27 mouse cellular contexts compared by ENCODE assay signal in the genomic region with DNA sequence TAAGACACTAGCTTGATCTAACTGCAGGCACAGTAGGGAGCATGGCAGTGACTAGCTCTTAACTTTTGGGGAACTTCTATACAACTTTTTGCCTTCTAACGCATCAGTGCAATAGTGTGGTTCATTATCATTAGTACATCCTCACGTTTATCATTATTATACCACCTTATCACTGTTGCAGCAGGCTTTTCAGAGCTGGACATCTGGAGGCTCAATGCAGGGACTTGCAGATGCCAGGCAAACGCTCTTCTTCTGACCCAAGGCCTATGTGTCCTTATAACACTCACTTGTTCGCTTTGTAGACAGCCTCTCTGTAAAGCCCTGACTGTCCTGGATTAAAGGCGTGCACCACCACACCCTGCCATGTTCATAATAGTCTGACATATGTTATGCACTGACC. TPM values are rescaled to one million over a fixed set of nuclear protein-coding genes. Genes with fewer than 3 reads are reported as not detected.
DNase-seq lines count a peak whose midpoint lies in the region; ATAC-seq and TF ChIP-seq lines count a peak whose summit lies in the region.
"Had no signal": no experiment of that assay in that cellular context is flagged by ENCODE, and none has a peak within 500 bp of the region (broad histone marks: within the 10 kb centered on the region; RNA-seq: fewer than 3 reads in every experiment).

No protein-coding gene starts in this region.

- H3K9me3 ChIP-seq in MEL (replicated peaks; ENCODE audit: insufficient read depth, low read length), result no peaks in the 10 kb centered on the region
- H3K9me3 ChIP-seq in embryonic facial prominence, embryonic 13.5 days, result no peaks in the 10 kb centered on the region
- H3K9me3 ChIP-seq in liver, embryonic 12.5 days (replicated peaks), result no peaks in the 10 kb centered on the region
- H3K9me3 ChIP-seq in liver, postnatal 0 days (ENCODE audit: low read length), result no peaks in the 10 kb centered on the region
- no peaks in the 10 kb centered on the region for H3K9me3 ChIP-seq in kidney, embryonic 15.5 days (replicated peaks)
- H3K9me3 ChIP-seq: forebrain, embryonic 15.5 days; hindbrain, embryonic 15.5 days; limb, embryonic 15.5 days; lung, embryonic 15.5 days; midbrain, embryonic 12.5 days; neural tube, embryonic 13.5 days had no signal

- H3K36me3 ChIP-seq in MEL (ENCODE audit: control insufficient read depth in 1 of 2, insufficient read depth in 2 of 2, low read length in 2 of 2), result peaks cover 0 to 2% of the 10 kb centered on the region in 2 experiments; a peak in 1 of 4 replicates
- no peaks in the 10 kb centered on the region for H3K36me3 ChIP-seq in embryonic facial prominence, embryonic 13.5 days
- H3K36me3 ChIP-seq in liver, embryonic 12.5 days, result no peaks in the 10 kb centered on the region
- no peaks in the 10 kb centered on the region for H3K36me3 ChIP-seq in liver, postnatal 0 days (replicated peaks; ENCODE audit: insufficient read depth, low read length)
- H3K36me3 ChIP-seq in kidney, embryonic 15.5 days, result no peaks in the 10 kb centered on the region
- H3K36me3 ChIP-seq: forebrain, embryonic 15.5 days; heart, embryonic 12.5 days; hindbrain, embryonic 15.5 days; limb, embryonic 15.5 days; lung, embryonic 15.5 days; midbrain, embryonic 12.5 days; neural tube, embryonic 13.5 days had no signal

- no peak for TF ChIP-seq POLR2A in MEL (IDR thresholded peaks at IDR 0.05; ENCODE audit: control insufficient read depth in 1 of 2, insufficient read depth in 1 of 2, low read depth in 1 of 2, low read length in 2 of 2, poor library complexity in 1 of 2)

- H3K9ac ChIP-seq in MEL (ENCODE audit: control insufficient read depth, low read depth, low read length, poor library complexity, severe bottlenecking), result no peak overlapping the region
- no peak overlapping the region for H3K9ac ChIP-seq in embryonic facial prominence, embryonic 13.5 days
- no peak overlapping the region for H3K9ac ChIP-seq in liver, embryonic 12.5 days
- no peak overlapping the region for H3K9ac ChIP-seq in liver, postnatal 0 days (replicated peaks)
- H3K9ac ChIP-seq in kidney, embryonic 15.5 days, result no peak overlapping the region
- H3K9ac ChIP-seq: forebrain, embryonic 15.5 days; heart, embryonic 12.5 days; hindbrain, embryonic 15.5 days; limb, embryonic 15.5 days; lung, embryonic 15.5 days; midbrain, embryonic 12.5 days; neural tube, embryonic 13.5 days had no signal

- no peak overlapping the region for H3K4me3 ChIP-seq in MEL (ENCODE audit: control insufficient read depth in 1 of 2, insufficient read depth in 1 of 2, low read depth in 2 of 2, low read length in 2 of 2)
- H3K4me3 ChIP-seq in embryonic facial prominence, embryonic 13.5 days, result no peak overlapping the region
- H3K4me3 ChIP-seq in liver, embryonic 12.5 days, result no peak overlapping the region
- no peak overlapping the region for H3K4me3 ChIP-seq in liver, postnatal 0 days (ENCODE audit: low read depth, low read length)
- no peak overlapping the region for H3K4me3 ChIP-seq in kidney, embryonic 15.5 days (replicated peaks)
- H3K4me3 ChIP-seq: forebrain, embryonic 15.5 days; gastrocnemius, adult 2 months; heart, adult 2 months; heart, embryonic 12.5 days; hindbrain, embryonic 15.5 days; layer of hippocampus, adult 2 months; left cerebral cortex, adult 2 months; limb, embryonic 15.5 days; lung, embryonic 15.5 days; midbrain, embryonic 12.5 days; neural tube, embryonic 13.5 days had no signal

- no peak for TF ChIP-seq CTCF in MEL (IDR thresholded peaks at IDR 0.05 in 2 of 3, conservative IDR thresholded peaks at IDR 0.05 in 1 of 3; ENCODE audit: control insufficient read depth in 1 of 3, insufficient read depth in 1 of 3, low read depth in 2 of 3, low read length in 3 of 3, poor library complexity in 1 of 3, severe bottlenecking in 1 of 3)
- TF ChIP-seq CTCF in liver, postnatal 0 days (IDR thresholded peaks at IDR 0.05; ENCODE audit: low read depth), result no peak

- no peak overlapping the region for H3K4me2 ChIP-seq in embryonic facial prominence, embryonic 13.5 days
- no peak overlapping the region for H3K4me2 ChIP-seq in liver, embryonic 12.5 days
- no peak overlapping the region for H3K4me2 ChIP-seq in liver, postnatal 0 days (ENCODE audit: low read depth, low read length)
- H3K4me2 ChIP-seq in kidney, embryonic 15.5 days, result no peak overlapping the region
- H3K4me2 ChIP-seq: forebrain, embryonic 15.5 days; heart, embryonic 12.5 days; hindbrain, embryonic 15.5 days; limb, embryonic 15.5 days; lung, embryonic 15.5 days; midbrain, embryonic 12.5 days; neural tube, embryonic 13.5 days had no signal

- peak; percentile 73 for TF ChIP-seq EP300 in MEL (IDR thresholded peaks at IDR 0.05; ENCODE audit: low read depth in 1 of 2, low read length in 2 of 2)
- peak; percentile 34; the same call in 1 of the 2 replicates for TF ChIP-seq EP300 in liver, postnatal 0 days (IDR thresholded peaks at IDR 0.05; ENCODE audit: low read depth)

- DNase-seq in MEL (ENCODE audit: low read depth, low spot score), result peak; percentile 53
- no peak for DNase-seq in liver, postnatal 0 days
- DNase-seq in right cerebral cortex, postnatal 14 days, result no peak
- DNase-seq in spleen, postnatal 10 days (ENCODE audit: low spot score in 2 of 2), result no peak
- DNase-seq: adrenal gland, adult 8-10 months; cerebellum, adult 11-12 months; cerebellum, adult 9-11 months; gastrocnemius, adult 2 months; gastrocnemius, postnatal 36 days; heart, adult 2 months; kidney, adult 18-20 months; kidney, postnatal 36 days; thymus, postnatal 4 days had no signal

- 83% methylated on average over 5 of the region's 5 CpGs for WGBS in embryonic facial prominence, embryonic 13.5 days
- 35% methylated on average over 5 of the region's 5 CpGs for WGBS in liver, embryonic 12.5 days (ENCODE audit: insufficient replicate concordance)
- 54% methylated on average over 5 of the region's 5 CpGs for WGBS in liver, postnatal 0 days (ENCODE audit: insufficient replicate concordance)
- 90% methylated on average over 5 of the region's 5 CpGs for WGBS in kidney, embryonic 15.5 days

- no peak for TF ChIP-seq RAD21 in MEL (IDR thresholded peaks at IDR 0.05; ENCODE audit: low read depth, low read length)

- peaks cover 6 to 9% of the 10 kb centered on the region in 2 experiments; a peak in 3 of 4 replicates for H3K4me1 ChIP-seq in MEL (ENCODE audit: control insufficient read depth in 1 of 2, insufficient read depth in 2 of 2, low read length in 2 of 2)
- H3K4me1 ChIP-seq in embryonic facial prominence, embryonic 13.5 days, result peaks cover 36% of the 10 kb centered on the region
- peaks cover 29% of the 10 kb centered on the region for H3K4me1 ChIP-seq in liver, embryonic 12.5 days
- H3K4me1 ChIP-seq in liver, postnatal 0 days (ENCODE audit: insufficient read depth), result no peaks in the 10 kb centered on the region; the same call in 1 of the 2 replicates
- H3K4me1 ChIP-seq in kidney, embryonic 15.5 days, result peaks cover 23% of the 10 kb centered on the region

- peak overlapping the region; percentile 25; the same call in 1 of the 2 replicates for H3K27ac ChIP-seq in MEL (ENCODE audit: control insufficient read depth, low read depth, low read length)
- 0 out of 2 replicates have a peak overlapping the region, but pooled peaks have one; percentile 51 for H3K27ac ChIP-seq in embryonic facial prominence, embryonic 13.5 days
- H3K27ac ChIP-seq in liver, embryonic 12.5 days, result no peak overlapping the region
- H3K27ac ChIP-seq in liver, postnatal 0 days (ENCODE audit: low read depth), result no peak overlapping the region
- H3K27ac ChIP-seq in kidney, embryonic 15.5 days, result no peak overlapping the region
- H3K27ac ChIP-seq: forebrain, embryonic 15.5 days; gastrocnemius, adult 2 months; heart, adult 2 months; hindbrain, embryonic 15.5 days; layer of hippocampus, adult 2 months; left cerebral cortex, adult 2 months; limb, embryonic 15.5 days; lung, embryonic 15.5 days; midbrain, embryonic 12.5 days; neural tube, embryonic 13.5 days had no signal

- ATAC-seq in embryonic facial prominence, embryonic 13.5 days (ENCODE audit: insufficient number of reproducible peaks, insufficient read depth, low FRiP score, low TSS enrichment, low read depth), result no peak
- peak; percentile 46; the same call in 1 of the 2 replicates for ATAC-seq in liver, embryonic 12.5 days
- no peak for ATAC-seq in liver, postnatal 0 days
- no peak for ATAC-seq in kidney, embryonic 15.5 days (replicated peaks; ENCODE audit: low FRiP score)
- ATAC-seq: activated CD4-positive, CD25-positive, alpha-beta regulatory T cell, adult 4 months; CD4-positive, CD25-positive, alpha-beta regulatory T cell, adult 4 months; forebrain, embryonic 15.5 days had no signal

- no peaks in the 10 kb centered on the region for H3K79me2 ChIP-seq in MEL (ENCODE audit: control insufficient read depth, insufficient read depth, low read length, poor library complexity)

- H3K27me3 ChIP-seq in MEL (ENCODE audit: control insufficient read depth in 1 of 2, insufficient read depth in 2 of 2, low read length in 2 of 2), result peaks cover 0 to 4% of the 10 kb centered on the region in 2 experiments; a peak in 1 of 4 replicates
- no peaks in the 10 kb centered on the region for H3K27me3 ChIP-seq in embryonic facial prominence, embryonic 13.5 days
- peaks cover 14% of the 10 kb centered on the region for H3K27me3 ChIP-seq in liver, embryonic 12.5 days (replicated peaks)
- 0 out of 2 replicates have a peak, but pooled peaks cover 3% of the 10 kb centered on the region for H3K27me3 ChIP-seq in liver, postnatal 0 days (ENCODE audit: insufficient read depth, low read length)
- H3K27me3 ChIP-seq in kidney, embryonic 15.5 days, result no peaks in the 10 kb centered on the region
- H3K27me3 ChIP-seq: forebrain, embryonic 15.5 days; heart, embryonic 12.5 days; hindbrain, embryonic 15.5 days; limb, embryonic 15.5 days; lung, embryonic 15.5 days; midbrain, embryonic 12.5 days; neural tube, embryonic 13.5 days had no signal

TF ChIP-seq in MEL, 35 proteins besides CTCF, POLR2A, EP300 and RAD21 (continues in another document):
- peak; percentile 83 for TF ChIP-seq TCF12 (IDR thresholded peaks at IDR 0.05; ENCODE audit: low read depth, low read length)
- TF ChIP-seq CHD2 (IDR thresholded peaks at IDR 0.05; ENCODE audit: low read length), result no peak
- TF ChIP-seq ZC3H11A (IDR thresholded peaks at IDR 0.05; ENCODE audit: low read depth, low read length), result no peak
- no peak for TF ChIP-seq MAX (IDR thresholded peaks at IDR 0.05; ENCODE audit: low read length)
- TF ChIP-seq GATA1 (IDR thresholded peaks at IDR 0.05; ENCODE audit: low read depth, low read length), result peak; percentile 82
- peak; percentile 49 for TF ChIP-seq TAL1 (IDR thresholded peaks at IDR 0.05; ENCODE audit: low read length)
- no peak for TF ChIP-seq HCFC1 (IDR thresholded peaks at IDR 0.05; ENCODE audit: low read depth, low read length)

RNA-seq across cellular contexts. Expression of gene Ubash3b, which starts 53.5 kb away (rescaled TPM):
- 5.4 and 6.8 TPM in 2 replicates for total RNA-seq in MEL (2012; rRNA removed)
- 10 to 100 TPM in 1 of 2 experiments, not detected in 1; 11.3 TPM for polyA plus RNA-seq in MEL (2012; ENCODE audit: insufficient read depth in 1 of 2, insufficient read length in 2 of 2, low read depth in 1 of 2, low replicate concordance in 2 of 2, missing spikeins in 1 of 2)
- 6.6 and 7.8 TPM in 2 replicates for polyA plus RNA-seq in embryonic facial prominence, embryonic 13.5 days (2015; fragmentation: Nextera tagmentation; extraction: Ambion mirVana)
- polyA plus RNA-seq in liver, embryonic 12.5 days (2016; fragmentation: Nextera tagmentation; extraction: Ambion mirVana), result 12.2 and 14.0 TPM in 2 replicates
- 6.6 TPM in 2 replicates for polyA plus RNA-seq in liver, postnatal 0 days (2015; fragmentation: Nextera tagmentation; extraction: Ambion mirVana)
- 8.1 and 8.7 TPM in 2 replicates for polyA plus RNA-seq in kidney, embryonic 15.5 days (2015; fragmentation: Nextera tagmentation; extraction: Ambion mirVana)

Comparison
In these comparisons a context has a peak if more than half of its experiments do, and no peak if none do; other contexts are left out.
1. H3K27ac ChIP-seq: peak in MEL (single experiment) and embryonic facial prominence, embryonic 13.5 days (single experiment); none in liver, embryonic 12.5 days (single experiment), liver, postnatal 0 days (single experiment) and kidney, embryonic 15.5 days (single experiment).